Mouse (Mus musculus) CH12.LX (cell line): ENCODE data around the gene Car2. TPM values are rescaled to one million over a fixed set of nuclear protein-coding genes. Genes with fewer than 3 reads are reported as not detected.

Source experiments
- DNase-seq: peaks from one replicate; pipeline ENCODE4 v3.0.0-alpha.2; 2013; ENCODE audit errors: extremely low read depth
- H3K27ac ChIP-seq: 2 replicates; pipeline ENCODE4 v1.5.1; 2012; ENCODE audit warnings: low read depth, mild to moderate bottlenecking, control low read depth, moderate library complexity; ENCODE audit not compliant: insufficient read depth
- H3K27me3 ChIP-seq: replicated peaks from 2 replicates; pipeline ENCODE3; 2012; ENCODE audit warnings: inconsistent platforms
- H3K36me3 ChIP-seq, 2 experiments: replicated peaks in 1 of 2; 2 replicates each; pipeline versions ENCODE3 to v1.6.1; 2012; ENCODE audit warnings: inconsistent platforms in 1 of 2, low read length in 1 of 2, mild to moderate bottlenecking in 1 of 2, mixed read lengths in 1 of 2, moderate library complexity in 1 of 2; ENCODE audit not compliant: control insufficient read depth in 1 of 2, insufficient read depth in 1 of 2
- H3K4me1 ChIP-seq, 2 experiments: 2 replicates each; pipeline ENCODE4 v1.6.1; 2012; ENCODE audit warnings: inconsistent platforms in 1 of 2, moderate library complexity in 1 of 2; ENCODE audit not compliant: insufficient read depth in 2 of 2, control insufficient read depth in 1 of 2
- H3K4me2 ChIP-seq: 2 replicates; pipeline ENCODE4 v1.6.1; 2012; ENCODE audit warnings: low read depth, mild to moderate bottlenecking, control low read depth; ENCODE audit not compliant: poor library complexity, insufficient read depth, severe bottlenecking
- H3K4me3 ChIP-seq, 3 experiments: fragments of 150-350 bp in 1 of 3; sonication (generic) in 1 of 3; replicated peaks in 1 of 3; 2 replicates each; pipeline versions ENCODE3 to v1.5.1; 2011 to 2012; ENCODE audit warnings: low read depth in 2 of 3, low read length in 2 of 3, mild to moderate bottlenecking in 2 of 3, moderate library complexity in 2 of 3, control low read depth in 1 of 3, improper control_type of control experiment in 1 of 3, inconsistent platforms in 1 of 3, mixed read lengths in 1 of 3; ENCODE audit not compliant: poor library complexity in 1 of 3
- H3K79me2 ChIP-seq: replicated peaks from 2 replicates; pipeline ENCODE4 v1.6.1; 2012; ENCODE audit warnings: mild to moderate bottlenecking, moderate library complexity; ENCODE audit not compliant: control insufficient read depth, poor library complexity, insufficient read depth, severe bottlenecking; ENCODE audit errors: extremely low read depth
- H3K9ac ChIP-seq: 2 replicates; pipeline ENCODE4 v1.6.1; 2012; ENCODE audit warnings: low read depth, mild to moderate bottlenecking, control low read depth, moderate library complexity; ENCODE audit not compliant: insufficient read depth
- H3K9me3 ChIP-seq: replicated peaks from 2 replicates; pipeline ENCODE3; 2012; ENCODE audit warnings: low read length, inconsistent platforms, mixed read lengths
- BHLHE40 ChIP-seq: IDR thresholded peaks from 2 replicates; pipeline ENCODE4 v1.6.1; 2011; ENCODE audit warnings: mild to moderate bottlenecking, low read depth, low read length, improper control_type of control experiment
- CHD1 ChIP-seq: IDR thresholded peaks from 2 replicates; pipeline ENCODE4 v1.6.1; 2012; ENCODE audit warnings: low read depth, low read length, improper control_type of control experiment, inconsistent platforms
- E2F4 ChIP-seq: IDR thresholded peaks from 2 replicates; pipeline ENCODE4 v1.6.1; 2011; ENCODE audit warnings: low read depth, low read length, improper control_type of control experiment; ENCODE audit not compliant: insufficient replicate concordance
- ELF1 ChIP-seq: IDR thresholded peaks from 2 replicates; pipeline ENCODE4 v1.6.1; 2014; ENCODE audit warnings: low read depth, mild to moderate bottlenecking, inconsistent platforms, low read length, improper control_type of control experiment
- ETS1 ChIP-seq: conservative IDR thresholded peaks from 2 replicates; pipeline ENCODE4 v1.6.1; 2012; ENCODE audit warnings: low read depth, mild to moderate bottlenecking, inconsistent platforms, low read length, improper control_type of control experiment, moderate library complexity
- GABPA ChIP-seq: IDR thresholded peaks from 2 replicates; pipeline ENCODE4 v1.6.1; 2012; ENCODE audit warnings: low read depth, low read length, improper control_type of control experiment, inconsistent platforms; ENCODE audit not compliant: insufficient replicate concordance
- IRF4 ChIP-seq: IDR thresholded peaks from 2 replicates; pipeline ENCODE4 v1.6.1; 2014; ENCODE audit warnings: low read depth, mild to moderate bottlenecking, inconsistent platforms, low read length, improper control_type of control experiment
- JUN ChIP-seq: IDR thresholded peaks from 2 replicates; pipeline ENCODE4 v1.6.1; 2011; ENCODE audit warnings: low read depth, mild to moderate bottlenecking, low read length, improper control_type of control experiment, moderate library complexity; ENCODE audit not compliant: insufficient read depth
- JUND ChIP-seq: conservative IDR thresholded peaks from 2 replicates; pipeline ENCODE4 v1.6.1; 2011; ENCODE audit warnings: low read depth, low read length, improper control_type of control experiment
- KAT2A ChIP-seq: IDR thresholded peaks from 2 replicates; pipeline ENCODE4 v1.6.1; 2012; ENCODE audit warnings: low read length, improper control_type of control experiment, inconsistent platforms; ENCODE audit not compliant: insufficient replicate concordance
- MAFK ChIP-seq: IDR thresholded peaks from 2 replicates; pipeline ENCODE4 v1.6.1; 2011; ENCODE audit warnings: low read length, improper control_type of control experiment; ENCODE audit not compliant: insufficient replicate concordance
- MAX ChIP-seq: IDR thresholded peaks from 2 replicates; pipeline ENCODE4 v1.6.1; 2011; ENCODE audit warnings: low read length, improper control_type of control experiment
- MAZ ChIP-seq: IDR thresholded peaks from 2 replicates; pipeline ENCODE4 v1.6.1; 2012; ENCODE audit warnings: low read depth, mild to moderate bottlenecking, inconsistent platforms, low read length, improper control_type of control experiment, moderate library complexity
- MEF2A ChIP-seq: IDR thresholded peaks from 2 replicates; pipeline ENCODE4 v1.6.1; 2014; ENCODE audit warnings: low read depth, mild to moderate bottlenecking, inconsistent platforms, low read length, improper control_type of control experiment, borderline replicate concordance
- MXI1 ChIP-seq: IDR thresholded peaks from 2 replicates; pipeline ENCODE4 v1.6.1; 2011; ENCODE audit warnings: mild to moderate bottlenecking, low read depth, low read length, improper control_type of control experiment
- NELFE ChIP-seq: IDR thresholded peaks from 2 replicates; pipeline ENCODE4 v1.6.1; 2011; ENCODE audit warnings: low read depth, low read length, improper control_type of control experiment
- NRF1 ChIP-seq: IDR thresholded peaks from 2 replicates; pipeline ENCODE4 v1.6.1; 2014; ENCODE audit warnings: low read depth, mild to moderate bottlenecking, inconsistent platforms, low read length, improper control_type of control experiment, moderate library complexity
- POLR2A ChIP-seq: IDR thresholded peaks from 2 replicates; pipeline ENCODE4 v1.6.1; 2011; ENCODE audit warnings: low read depth, mild to moderate bottlenecking, improper control_type of control experiment, low read length
- POLR2AphosphoS2 ChIP-seq: IDR thresholded peaks from 2 replicates; pipeline ENCODE4 v1.6.1; 2011; ENCODE audit warnings: low read depth, low read length, improper control_type of control experiment
- RAD21 ChIP-seq: IDR thresholded peaks from 2 replicates; pipeline ENCODE4 v1.6.1; 2011; ENCODE audit warnings: low read depth, mild to moderate bottlenecking, low read length, improper control_type of control experiment, moderate library complexity
- RCOR1 ChIP-seq: conservative IDR thresholded peaks from 2 replicates; pipeline ENCODE4 v1.6.1; 2012; ENCODE audit warnings: low read depth, mild to moderate bottlenecking, inconsistent platforms, low read length, improper control_type of control experiment
- SIN3A ChIP-seq: IDR thresholded peaks from 2 replicates; pipeline ENCODE4 v1.6.1; 2012; ENCODE audit warnings: low read length, improper control_type of control experiment, inconsistent platforms
- SMC3 ChIP-seq: IDR thresholded peaks from 2 replicates; pipeline ENCODE4 v1.6.1; 2011; ENCODE audit warnings: low read depth, low read length, improper control_type of control experiment
- TCF12 ChIP-seq: IDR thresholded peaks from 2 replicates; pipeline ENCODE4 v1.6.1; 2014; ENCODE audit warnings: low read depth, mild to moderate bottlenecking, inconsistent platforms, low read length, improper control_type of control experiment
- UBTF ChIP-seq: IDR thresholded peaks from 2 replicates; pipeline ENCODE4 v1.6.1; 2012; ENCODE audit warnings: low read depth, mild to moderate bottlenecking, inconsistent platforms, low read length, improper control_type of control experiment, moderate library complexity
- USF1 ChIP-seq: IDR thresholded peaks from 2 replicates; pipeline ENCODE4 v1.6.1; 2014; ENCODE audit warnings: low read depth, mild to moderate bottlenecking, inconsistent platforms, low read length, improper control_type of control experiment
- USF2 ChIP-seq: conservative IDR thresholded peaks from 2 replicates; pipeline ENCODE4 v1.6.1; 2011; ENCODE audit warnings: low read depth, low read length, improper control_type of control experiment
- ZC3H11A ChIP-seq: IDR thresholded peaks from 2 replicates; pipeline ENCODE4 v1.6.1; 2012; ENCODE audit warnings: low read depth, mild to moderate bottlenecking, inconsistent platforms, low read length, improper control_type of control experiment
- ZMIZ1 ChIP-seq: IDR thresholded peaks from 2 replicates; pipeline ENCODE4 v1.6.1; 2012; ENCODE audit warnings: low read depth, mild to moderate bottlenecking, inconsistent platforms, low read length, improper control_type of control experiment
- ZNF384 ChIP-seq: IDR thresholded peaks from 2 replicates; pipeline ENCODE4 v1.6.1; 2012; ENCODE audit warnings: low read depth, low read length, improper control_type of control experiment, inconsistent platforms
- dilution Hi-C: fragments of 300-500 bp; cut with MboI; formaldehyde crosslinking; loops from 2 replicates; pipeline ENCODE4 v1.14.3; 2020; ENCODE audit warnings: low sequenced_read_pairs; ENCODE audit not compliant: extremely low pct_unique_long_range_greater_than_20kb, extremely low pct_ligation_motif_present
- in situ Hi-C: fragments of 300-500 bp; cut with MboI; formaldehyde crosslinking; loops from 3 replicates; pipeline ENCODE4 v1.14.3; 2019; ENCODE audit warnings: low sequenced_read_pairs, low pct_ligation_motif_present, low pct_unique_long_range_greater_than_20kb, mixed read lengths
- polyA plus RNA-seq: library from polyadenylated mRNA; unstranded; fragments of >175 nt; gene quantifications from 2 replicates; pipeline ENCODE4 v1.2.1, GENCODE M21; 2012; ENCODE audit warnings: low read depth; ENCODE audit not compliant: insufficient read length
- total RNA-seq, 2 experiments: library from RNA; depleted of rRNA; stranded (reverse); fragments of 300-350 nt in 1 of 2; fragments of >200 nt in 1 of 2; gene quantifications; 2 replicates each; pipeline ENCODE4 v1.2.3; 2012 to 2014

Gene Car2
- total and polyA plus RNA-seq, 3 experiments: 0.16 TPM; not detected in 2

- H3K4me3 ChIP-seq: no peak overlapping the region
- no peaks in the 10 kb centered on the region for H3K27me3 ChIP-seq
- H3K9ac ChIP-seq: no peak overlapping the region
- no peaks in the 10 kb centered on the region for H3K9me3 ChIP-seq
- H3K4me1 ChIP-seq: no peaks in the 10 kb centered on the region
- no peaks in the 10 kb centered on the region for H3K36me3 ChIP-seq
- dilution Hi-C loops: no loop called here
- no peak overlapping the region for H3K4me2 ChIP-seq
- no peaks in the 10 kb centered on the region for H3K79me2 ChIP-seq
- H3K27ac ChIP-seq: no peak overlapping the region
- in situ Hi-C loops: no loop called here
- no peak for TF ChIP-seq GABPA
- no peak for TF ChIP-seq ETS1
- TF ChIP-seq CHD1: no peak
- no peak for TF ChIP-seq MAZ
- TF ChIP-seq SMC3: no peak
- TF ChIP-seq MAFK: no peak
- no peak for TF ChIP-seq USF2
- TF ChIP-seq ZNF384: no peak
- no peak for TF ChIP-seq RAD21
- no peak for TF ChIP-seq USF1
- no peak for TF ChIP-seq MEF2A
- no peak for TF ChIP-seq MAX
- TF ChIP-seq E2F4: no peak
- TF ChIP-seq JUND: no peak
- no peak for TF ChIP-seq ZC3H11A
- no peak for TF ChIP-seq POLR2A
- TF ChIP-seq TCF12: no peak
- TF ChIP-seq KAT2A: no peak
- TF ChIP-seq NRF1: no peak
- TF ChIP-seq POLR2AphosphoS2: no peak
- no peak for DNase-seq
These were observed 31.6 kb upstream of the Car2 start for GRCm38 (mm10) chr3:14854446-14854845.

DNA sequence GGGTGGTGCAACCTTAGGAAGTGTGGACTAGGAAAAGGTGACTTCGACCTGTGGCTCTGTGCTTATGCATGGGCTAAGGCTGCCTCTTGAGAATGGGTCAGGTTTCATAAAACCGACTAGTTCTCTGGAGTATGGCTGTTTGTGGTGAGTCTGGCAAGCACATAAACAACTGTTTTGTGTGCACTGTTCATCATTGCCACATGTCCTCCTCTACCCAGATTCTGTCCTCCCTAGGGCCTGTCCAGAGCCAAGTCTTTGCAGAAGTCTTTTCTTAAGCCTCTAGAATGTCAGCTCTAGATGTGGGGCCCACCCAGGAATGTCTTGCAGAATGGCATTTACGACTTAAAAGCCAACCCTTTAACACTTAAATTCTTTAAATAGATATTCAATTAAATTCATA, 28.2 kb upstream of the Car2 start:
- no peak for TF ChIP-seq NRF1
- no peak for TF ChIP-seq MAZ
- TF ChIP-seq MXI1: no peak
- no peak for TF ChIP-seq BHLHE40
- no peak for TF ChIP-seq NELFE
- no peak for TF ChIP-seq ZMIZ1
- TF ChIP-seq ELF1: no peak
- no peak for TF ChIP-seq ETS1
- no peak for TF ChIP-seq RCOR1
- TF ChIP-seq UBTF: no peak
- no peak for TF ChIP-seq JUN
- TF ChIP-seq TCF12: no peak
- no peak for TF ChIP-seq SIN3A
- TF ChIP-seq MAX: no peak
- TF ChIP-seq SMC3: no peak
- TF ChIP-seq IRF4: no peak
- TF ChIP-seq E2F4: no peak
- no peak for TF ChIP-seq ZNF384

More for the DNA sequence above, 28.2 kb upstream of the Car2 start:
- H3K4me1 ChIP-seq: no peaks in the 10 kb centered on the region
- H3K4me3 ChIP-seq: no peak overlapping the region
- no peaks in the 10 kb centered on the region for H3K9me3 ChIP-seq
- H3K79me2 ChIP-seq: no peaks in the 10 kb centered on the region
- no peaks in the 10 kb centered on the region for H3K27me3 ChIP-seq
- no peaks in the 10 kb centered on the region for H3K36me3 ChIP-seq
- in situ Hi-C loops: no loop called here
- dilution Hi-C loops: no loop called here
- no peak overlapping the region for H3K4me2 ChIP-seq
- DNase-seq: no peak
- H3K27ac ChIP-seq: no peak overlapping the region
- H3K9ac ChIP-seq: no peak overlapping the region
